Mouse (Mus musculus) liver, embryonic 12.5 days (tissue): Measurements from ENCODE around the gene Rhox3f. TPM values are rescaled to one million over a fixed set of nuclear protein-coding genes. Genes with fewer than 3 reads are reported as not detected.
"Not testable (repeated sequence)": the region's sequence is repeated elsewhere in the genome, so short reads cannot be mapped to it uniquely, and the experiment has no call there.

Experiments
- ATAC-seq: fragments of 200-750 bp; cut with Nextera tagmentation; 2 replicates; pipeline ENCODE4 v1.8.0; 2017; ENCODE audit warnings: moderate number of reproducible peaks, mild to moderate bottlenecking, moderate library complexity
- H3K27ac ChIP-seq: fragments of 300-500 bp; sonication (generic); 2 replicates; pipeline ENCODE4 v1.5.1; 2016; ENCODE audit warnings: mild to moderate bottlenecking
- H3K27me3 ChIP-seq: fragments of 300-500 bp; sonication (generic); replicated peaks from 2 replicates; pipeline ENCODE4 v1.6.1; 2016; ENCODE audit warnings: mild to moderate bottlenecking, moderate library complexity
- H3K36me3 ChIP-seq: fragments of 300-500 bp; sonication (generic); 2 replicates; pipeline ENCODE4 v1.6.1; 2016; ENCODE audit warnings: mild to moderate bottlenecking, moderate library complexity
- H3K4me1 ChIP-seq: fragments of 300-500 bp; sonication (generic); 2 replicates; pipeline ENCODE4 v1.6.1; 2016
- H3K4me2 ChIP-seq: fragments of 300-500 bp; sonication (generic); 2 replicates; pipeline ENCODE4 v1.6.1; 2016; ENCODE audit warnings: mild to moderate bottlenecking, moderate library complexity
- H3K4me3 ChIP-seq: fragments of 300-500 bp; sonication (generic); 2 replicates; pipeline ENCODE4 v1.5.1; 2016; ENCODE audit warnings: mild to moderate bottlenecking, moderate library complexity
- H3K9ac ChIP-seq: fragments of 300-500 bp; sonication (generic); 2 replicates; pipeline ENCODE4 v1.6.1; 2016; ENCODE audit warnings: mild to moderate bottlenecking, moderate library complexity
- H3K9me3 ChIP-seq: fragments of 300-500 bp; sonication (generic); replicated peaks from 2 replicates; pipeline ENCODE4 v1.6.1; 2016; ENCODE audit warnings: mild to moderate bottlenecking, moderate library complexity
- WGBS: fragments of 180-500 bp; shearing (Covaris S2); methylation state at CpG from one replicate; pipeline ENCODE4 v1.1.7; 2016; ENCODE audit not compliant: insufficient replicate concordance; 5-methylcytosine and 5-hydroxymethylcytosine counted together
- polyA plus RNA-seq: library from polyadenylated mRNA; unstranded; fragments of >200 nt; fragmentation: Nextera tagmentation; extraction: Ambion mirVana; gene quantifications from 2 replicates; pipeline ENCODE4 v1.2.1, GENCODE M21; 2016

The Rhox3f gene
- polyA plus RNA-seq: not detected in 2 replicates

DNA sequence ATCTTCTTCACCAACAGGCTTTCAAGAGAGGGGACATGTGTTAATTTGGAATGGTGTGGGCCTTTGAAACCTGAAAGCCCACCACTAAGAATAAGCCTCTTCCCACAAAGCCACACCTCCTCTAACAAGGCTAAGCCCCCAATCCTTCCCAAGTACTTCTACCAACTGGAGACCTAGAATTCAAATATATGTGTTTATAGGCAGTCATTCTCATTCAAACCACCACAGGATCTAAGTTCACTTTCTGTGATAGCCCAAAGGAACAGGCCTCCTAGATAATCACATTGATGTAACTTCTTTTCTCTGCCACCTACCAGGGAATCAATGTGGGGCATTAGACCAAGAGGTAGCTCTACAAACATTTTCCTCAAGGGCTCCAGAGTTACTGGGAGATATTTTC lies at the start of gene Rhox3f:
Rhox3f (plus strand) TSS at position 301 of the 400 bp plus-strand sequence.
- H3K36me3 ChIP-seq, H3K4me3 ChIP-seq, H3K27ac ChIP-seq, H3K4me2 ChIP-seq, H3K4me1 ChIP-seq, ATAC-seq, H3K9ac ChIP-seq, H3K27me3 ChIP-seq, H3K9me3 ChIP-seq: not testable (repeated sequence)

DNA sequence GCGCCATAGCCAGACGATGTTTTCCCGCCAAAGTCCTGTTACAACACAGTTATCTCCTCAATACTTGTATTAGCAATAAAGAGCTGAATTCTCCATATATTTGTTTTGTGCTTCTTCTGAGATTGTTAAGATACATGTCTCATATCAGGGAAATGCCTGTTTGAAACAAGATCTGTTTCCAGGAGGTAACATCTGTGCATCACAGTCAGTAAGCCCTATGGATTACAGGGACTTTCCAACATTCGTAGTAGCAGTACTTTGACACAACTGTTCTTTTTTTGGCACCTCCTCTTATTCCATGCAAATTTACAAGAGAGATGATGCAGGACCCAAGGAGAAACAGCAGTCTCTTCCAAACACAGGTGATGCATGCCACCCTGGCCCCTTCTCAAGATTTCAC lies 39.1 kb upstream of the Rhox3f start, which contains the start of gene Rhox3e:
Rhox3e (plus strand) TSS at position 301 of the 400 bp plus-strand sequence.
- not testable (repeated sequence) for H3K9me3 ChIP-seq, ATAC-seq, H3K36me3 ChIP-seq, H3K9ac ChIP-seq, H3K27ac ChIP-seq, H3K4me3 ChIP-seq, H3K4me2 ChIP-seq, H3K27me3 ChIP-seq, H3K4me1 ChIP-seq
- WGBS: no CpG with 5 or more reads among the region's 4 CpGs

DNA sequence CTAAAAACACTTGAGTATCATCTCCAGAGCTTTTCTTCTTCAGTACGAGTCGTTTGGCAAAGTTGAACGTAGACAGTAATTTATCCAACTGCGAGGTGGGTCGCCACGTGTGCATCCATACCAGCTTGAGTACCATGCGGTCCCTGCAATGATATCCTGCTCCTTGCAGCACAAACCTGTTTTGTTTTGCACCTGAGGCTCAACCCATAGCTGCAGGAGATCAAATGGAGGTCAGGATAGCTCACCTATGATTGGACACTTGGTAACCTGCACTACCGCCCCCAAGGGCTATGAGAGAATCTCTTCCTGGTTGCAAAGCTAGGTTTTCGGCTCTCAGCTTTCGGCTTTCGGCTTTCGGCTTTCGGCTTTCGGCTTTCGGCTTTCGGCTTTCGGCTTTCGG lies 23.7 kb upstream of the Rhox3f start, which contains the start of gene Rhox4e:
Rhox4e (plus strand) TSS at position 301 of the 400 bp plus-strand sequence.
- ATAC-seq, H3K4me3 ChIP-seq, H3K27ac ChIP-seq, H3K36me3 ChIP-seq, H3K9me3 ChIP-seq, H3K27me3 ChIP-seq, H3K4me2 ChIP-seq, H3K4me1 ChIP-seq, H3K9ac ChIP-seq: not testable (repeated sequence)
- WGBS: 87% methylated on average over 10 of the region's 18 CpGs

DNA sequence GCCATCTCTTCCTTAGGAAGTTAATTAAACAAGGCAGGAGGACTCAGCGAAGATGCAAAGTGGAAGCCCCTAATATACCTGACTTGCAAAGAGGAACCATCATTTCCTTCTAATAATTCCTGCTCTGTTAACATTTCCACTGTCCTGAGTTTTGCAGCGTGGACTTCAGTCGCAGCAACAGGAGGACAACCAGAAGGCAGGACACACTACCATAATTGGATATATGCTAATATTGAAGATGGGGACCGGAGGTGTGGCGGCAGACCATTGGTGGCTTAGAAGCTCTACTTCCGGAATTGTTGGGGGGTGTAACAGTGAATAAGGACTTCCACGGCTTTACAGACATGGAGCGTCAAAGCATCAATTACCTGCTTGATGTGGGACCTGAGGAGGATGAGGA lies 9.7 kb upstream of the Rhox3f start, which contains the start of gene Rhox2f:
Rhox2f (plus strand) TSS at position 301 of the 400 bp plus-strand sequence.
- ATAC-seq, H3K4me3 ChIP-seq, H3K4me2 ChIP-seq, H3K27me3 ChIP-seq, H3K4me1 ChIP-seq, H3K27ac ChIP-seq, H3K36me3 ChIP-seq, H3K9ac ChIP-seq, H3K9me3 ChIP-seq: not testable (repeated sequence)
- 84% methylated on average over 8 of the region's 8 CpGs for WGBS

DNA sequence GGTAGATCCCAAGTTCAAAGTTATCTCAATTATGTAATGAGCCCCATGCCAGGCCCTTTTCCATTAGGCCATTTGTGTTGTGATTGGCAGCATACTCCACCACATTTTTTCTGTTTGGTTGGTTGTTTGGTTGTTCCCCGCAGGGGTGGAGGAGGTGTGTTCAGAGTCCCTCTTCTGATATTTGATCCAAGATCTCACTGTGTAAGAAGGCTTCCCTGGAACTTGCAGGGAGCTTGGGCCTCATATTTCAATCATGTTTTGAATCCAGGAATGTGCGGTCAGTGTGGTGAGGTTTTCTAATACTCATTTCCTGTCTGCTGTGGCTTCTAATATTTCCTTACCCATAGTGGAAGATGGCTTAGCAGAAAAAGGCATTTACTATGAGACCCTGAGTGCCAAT lies 8.2 kb upstream of the Rhox3f start:
- not testable (repeated sequence) for H3K27me3 ChIP-seq, ATAC-seq, H3K4me1 ChIP-seq, H3K9ac ChIP-seq, H3K36me3 ChIP-seq, H3K4me2 ChIP-seq, H3K27ac ChIP-seq, H3K4me3 ChIP-seq, H3K9me3 ChIP-seq
- WGBS: 46% methylated on average over 2 of the region's 2 CpGs

DNA sequence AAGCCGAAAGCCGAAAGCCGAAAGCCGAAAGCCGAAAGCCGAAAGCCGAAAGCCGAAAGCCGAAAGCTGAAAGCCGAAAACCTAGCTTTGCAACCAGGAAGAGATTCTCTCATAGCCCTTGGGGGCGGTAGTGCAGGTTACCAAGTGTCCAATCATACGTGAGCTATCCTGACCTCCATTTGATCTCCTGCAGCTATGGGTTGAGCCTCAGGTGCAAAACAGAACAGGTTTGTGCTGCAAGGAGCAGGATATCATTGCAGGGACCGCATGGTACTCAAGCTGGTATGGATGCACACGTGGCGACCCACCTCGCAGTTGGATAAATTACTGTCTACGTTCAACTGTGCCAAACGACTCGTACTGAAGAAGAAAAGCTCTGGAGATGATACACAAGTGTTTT lies 26.8 kb downstream of the Rhox3f start, which contains the start of gene Rhox4f:
Rhox4f (minus strand) TSS at position 101 of the 400 bp plus-strand sequence.
- not testable (repeated sequence) for H3K4me1 ChIP-seq, ATAC-seq, H3K4me2 ChIP-seq, H3K9me3 ChIP-seq, H3K9ac ChIP-seq, H3K36me3 ChIP-seq, H3K4me3 ChIP-seq, H3K27ac ChIP-seq, H3K27me3 ChIP-seq
- WGBS: 80% methylated on average over 18 of the region's 19 CpGs

DNA sequence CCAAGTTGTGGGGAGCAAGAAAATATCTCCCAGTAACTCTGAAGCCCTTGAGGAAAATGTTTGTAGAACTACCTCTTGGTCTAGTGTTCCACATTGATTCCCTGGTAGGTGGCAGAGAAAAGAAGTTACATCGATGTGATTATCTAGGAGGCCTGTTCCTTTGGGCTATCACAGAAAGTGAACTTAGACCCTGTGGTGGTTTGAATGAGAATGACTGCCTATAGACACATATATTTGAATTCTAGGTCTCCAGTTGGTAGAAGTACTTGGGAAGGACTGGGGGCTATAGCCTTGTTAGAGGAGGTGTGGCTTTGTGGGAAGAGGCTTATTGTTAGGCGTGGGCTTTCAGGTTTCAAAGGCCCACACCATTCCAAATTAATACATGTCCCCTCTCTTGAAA lies 47.7 kb downstream of the Rhox3f start, which contains the start of gene Rhox3g:
Rhox3g (minus strand) TSS at position 101 of the 400 bp plus-strand sequence.
- H3K9ac ChIP-seq, H3K4me1 ChIP-seq, H3K4me3 ChIP-seq, H3K27ac ChIP-seq, H3K27me3 ChIP-seq, H3K36me3 ChIP-seq, ATAC-seq, H3K9me3 ChIP-seq, H3K4me2 ChIP-seq: not testable (repeated sequence)
- 75% methylated on average over 2 of the region's 2 CpGs for WGBS

Other genes starting within 250 kb of the Rhox3f start
- gene Rhox3a2, start 201.0 kb upstream of the Rhox3f start, polyA plus RNA-seq: not detected in 2 replicates
- gene Rhox4a2, start 190.1 kb upstream of the Rhox3f start, polyA plus RNA-seq: not detected in 2 replicates
- gene Rhox2b, start 168.9 kb upstream of the Rhox3f start, polyA plus RNA-seq: not detected in 2 replicates
- gene Rhox4b, start 148.5 kb upstream of the Rhox3f start, polyA plus RNA-seq: not detected in 2 replicates
- not detected in 2 replicates for gene Rhox2c, start 127.3 kb upstream of the Rhox3f start, polyA plus RNA-seq
- not detected in 2 replicates for gene Rhox3c, start 122.4 kb upstream of the Rhox3f start, polyA plus RNA-seq
- gene Rhox4c, start 100.7 kb upstream of the Rhox3f start, polyA plus RNA-seq: not detected in 2 replicates
- not detected in 2 replicates for gene Rhox2d, start 87.6 kb upstream of the Rhox3f start, polyA plus RNA-seq
- not detected in 2 replicates for gene Rhox4d, start 66.6 kb upstream of the Rhox3f start, polyA plus RNA-seq
- not detected in 2 replicates for gene Rhox2e, start 50.5 kb upstream of the Rhox3f start, polyA plus RNA-seq
- not detected in 2 replicates for gene Rhox3e, start 39.0 kb upstream of the Rhox3f start, polyA plus RNA-seq
- gene Rhox4e, start 23.6 kb upstream of the Rhox3f start, polyA plus RNA-seq: not detected in 2 replicates
- not detected in 2 replicates for gene Rhox2f, start 9.6 kb upstream of the Rhox3f start, polyA plus RNA-seq
- gene Rhox4f, start 26.7 kb downstream of the Rhox3f start, polyA plus RNA-seq: not detected in 2 replicates
- gene Rhox3g, start 47.6 kb downstream of the Rhox3f start, polyA plus RNA-seq: not detected in 2 replicates
- not detected in 2 replicates for gene Rhox2g, start 62.5 kb downstream of the Rhox3f start, polyA plus RNA-seq
- not detected in 2 replicates for gene Rhox4g, start 70.3 kb downstream of the Rhox3f start, polyA plus RNA-seq
- not detected in 2 replicates for gene Rhox3h, start 87.8 kb downstream of the Rhox3f start, polyA plus RNA-seq
- not detected in 2 replicates for gene Rhox2h, start 92.3 kb downstream of the Rhox3f start, polyA plus RNA-seq
- gene Rhox5, start 223.8 kb downstream of the Rhox3f start, polyA plus RNA-seq: 7.3 and 7.5 TPM in 2 replicates
- gene Rhox6, start 245.9 kb downstream of the Rhox3f start, polyA plus RNA-seq: not detected in 2 replicates